Mouse (Mus musculus) monocyte, adult 5-6 weeks (primary cell): ENCODE measurements around the gene Nectin1. TPM values are rescaled to one million over a fixed set of nuclear protein-coding genes. Genes with fewer than 3 reads are reported as not detected.

Experiments
- ATAC-seq: fragments of 153-309, 156-312 bp; replicated peaks from 2 replicates; pipeline ENCODE4 v1.8.0; 2017; ENCODE audit warnings: mild to moderate bottlenecking; ENCODE audit not compliant: low TSS enrichment, insufficient number of reproducible peaks, severe bottlenecking, poor library complexity, low FRiP score
- total RNA-seq: library from RNA; stranded (forward); fragments of 200-1000, 200-491, 200-594 nt; gene quantifications from 3 replicates; pipeline ENCODE4 v1.2.3, GENCODE M21; 2017

The Nectin1 gene
- total RNA-seq, 1 experiment from 2014 or later: 7.2 TPM

DNA sequence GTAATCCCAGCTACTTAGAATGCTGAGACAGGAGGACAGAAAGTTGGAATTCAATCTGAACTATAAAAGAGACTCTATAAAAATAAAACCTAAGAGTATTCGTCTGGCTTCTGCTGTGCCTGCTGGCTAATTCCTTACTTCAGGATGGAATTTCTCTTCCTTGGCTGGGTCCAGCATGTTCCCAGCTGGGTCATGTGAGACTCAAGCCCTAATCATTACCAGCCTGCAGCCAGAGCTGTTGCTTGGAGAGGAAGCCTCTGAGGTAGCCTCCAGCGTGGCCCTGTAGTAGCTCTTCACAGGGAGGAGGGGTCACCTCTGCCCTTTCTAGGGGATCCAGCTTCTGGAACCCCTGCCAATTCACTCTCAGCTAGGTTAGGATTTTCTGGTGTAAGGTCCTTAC is 94.8 kb downstream of the Nectin1 start:
- ATAC-seq: no peak

DNA sequence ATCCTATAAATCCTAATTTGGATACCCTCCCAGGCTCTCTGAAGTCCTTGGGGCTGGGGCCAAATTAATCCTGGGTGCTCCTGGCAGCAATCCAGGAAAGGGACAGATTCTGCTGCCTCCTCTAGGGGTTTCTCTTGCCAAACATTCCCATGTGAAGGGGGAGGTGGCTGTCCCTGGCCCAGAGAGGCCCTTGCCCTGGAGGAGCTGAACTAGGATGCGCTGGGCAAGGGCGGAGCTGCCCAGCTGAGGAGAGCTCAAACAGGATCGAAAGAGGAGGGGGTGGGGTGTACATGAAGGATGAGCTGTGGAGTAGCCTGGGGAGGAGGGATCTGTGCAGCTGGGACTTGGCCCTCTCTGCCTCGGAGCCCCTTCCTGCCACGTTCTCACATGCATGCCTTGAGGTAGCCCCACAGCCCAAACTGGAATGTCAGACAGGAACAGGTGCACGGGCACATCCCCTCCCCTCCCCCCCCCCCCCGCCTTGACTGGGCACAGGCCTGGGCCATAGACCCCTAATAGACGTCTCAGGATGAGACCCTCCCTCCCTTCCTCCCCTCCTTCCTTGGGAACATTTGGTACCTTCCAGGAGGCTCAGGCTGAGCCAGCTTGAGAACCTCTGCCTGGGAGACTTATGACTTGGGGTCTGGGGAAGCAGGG is 99.3 kb downstream of the Nectin1 start:
- ATAC-seq: no peak

DNA sequence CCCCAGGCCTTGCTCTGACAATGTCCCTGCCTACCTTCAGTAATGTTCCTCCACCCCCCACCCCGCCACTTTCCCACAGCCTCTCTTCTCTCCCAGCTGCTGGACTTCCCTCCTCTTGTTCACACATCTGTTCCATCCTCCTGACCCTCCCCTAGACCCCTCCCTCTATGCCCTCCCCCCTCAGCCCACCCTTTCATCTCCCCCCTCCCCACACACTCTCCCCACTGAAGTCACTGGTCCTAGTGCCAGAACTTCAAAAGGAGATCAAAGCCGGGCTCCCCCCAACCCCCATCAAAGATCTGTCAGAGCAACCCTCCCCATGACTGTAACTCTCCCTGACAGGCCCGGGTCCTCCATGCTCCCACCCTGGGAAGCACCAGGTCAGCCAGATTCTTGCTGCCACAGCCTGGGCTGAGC is 99.9 kb downstream of the Nectin1 start:
- no peak for ATAC-seq

DNA sequence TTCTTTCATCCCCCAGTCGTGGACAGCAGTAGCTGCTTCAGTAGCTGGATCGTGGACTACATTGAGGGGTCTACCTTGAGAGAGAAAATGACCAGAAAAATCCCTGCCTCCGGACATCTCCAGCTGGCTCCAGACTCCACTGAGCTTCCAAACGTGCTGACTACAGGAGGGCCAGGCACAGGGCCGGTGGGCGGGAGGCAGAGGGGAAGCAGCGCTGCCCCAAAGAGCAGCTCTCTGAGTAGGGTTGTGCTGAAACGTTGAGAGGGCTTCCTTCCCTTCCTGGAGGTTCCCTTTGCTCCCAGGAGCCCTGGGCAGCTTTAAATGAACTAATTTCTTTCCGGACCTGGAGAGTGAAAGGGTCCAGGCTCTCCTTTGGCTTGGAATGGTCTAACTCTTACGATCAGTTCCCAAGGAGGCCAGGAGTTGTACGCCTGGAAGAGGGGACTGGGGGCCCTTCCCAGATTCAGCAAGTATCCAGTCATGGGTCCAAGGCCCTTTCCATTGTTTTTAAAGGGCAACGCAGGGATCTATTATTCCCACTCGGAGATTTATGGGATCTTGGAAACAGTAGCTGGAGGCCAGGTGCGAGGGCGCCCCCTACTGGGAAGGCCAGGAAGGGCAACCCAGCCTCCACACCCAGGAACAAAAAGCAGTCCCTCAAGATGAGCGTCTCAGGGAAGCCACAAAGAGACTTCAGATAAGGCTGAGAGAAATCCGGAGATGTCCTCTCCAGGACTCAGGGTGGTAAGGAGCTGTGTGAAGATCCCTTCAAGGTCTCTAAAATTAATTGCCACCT is 102.1 kb downstream of the Nectin1 start:
- no peak for ATAC-seq

DNA sequence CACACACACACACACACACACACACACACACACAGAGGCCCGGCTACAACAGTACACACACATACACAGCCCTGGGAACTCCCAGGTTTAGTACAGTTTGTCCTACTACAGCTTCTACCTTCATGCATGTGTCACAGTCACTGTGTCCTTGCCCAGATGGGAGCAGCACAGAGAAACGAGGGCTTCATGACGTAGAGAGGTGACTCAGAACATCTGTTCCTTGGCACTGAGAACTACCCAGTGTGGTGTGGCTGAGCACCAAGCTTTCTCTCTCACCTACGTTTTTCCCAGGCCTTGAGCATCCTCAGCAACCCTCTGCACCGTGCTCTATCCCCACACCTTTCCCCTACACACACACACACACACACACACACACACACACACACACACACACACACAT is 104.1 kb downstream of the Nectin1 start:
- ATAC-seq: no peak

DNA sequence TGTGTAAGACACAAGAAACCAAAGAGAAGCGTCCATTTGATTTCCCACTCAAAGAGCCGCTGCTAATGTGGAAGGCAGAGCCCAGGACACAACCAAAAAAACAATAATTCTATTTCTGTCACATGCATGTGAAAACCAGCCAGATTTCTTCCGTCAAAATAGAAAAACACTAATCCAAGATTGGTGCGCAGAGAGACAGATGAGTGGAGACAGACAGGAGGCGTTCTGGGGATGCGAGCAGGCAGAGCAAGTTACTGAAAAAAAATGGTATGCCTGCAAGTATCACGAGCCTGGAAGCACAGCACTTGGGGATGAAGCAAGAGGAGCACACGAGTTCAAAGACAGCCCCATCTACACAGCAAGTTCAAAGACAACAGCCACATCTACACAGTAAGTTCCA is 106.5 kb downstream of the Nectin1 start:
- ATAC-seq: no peak

DNA sequence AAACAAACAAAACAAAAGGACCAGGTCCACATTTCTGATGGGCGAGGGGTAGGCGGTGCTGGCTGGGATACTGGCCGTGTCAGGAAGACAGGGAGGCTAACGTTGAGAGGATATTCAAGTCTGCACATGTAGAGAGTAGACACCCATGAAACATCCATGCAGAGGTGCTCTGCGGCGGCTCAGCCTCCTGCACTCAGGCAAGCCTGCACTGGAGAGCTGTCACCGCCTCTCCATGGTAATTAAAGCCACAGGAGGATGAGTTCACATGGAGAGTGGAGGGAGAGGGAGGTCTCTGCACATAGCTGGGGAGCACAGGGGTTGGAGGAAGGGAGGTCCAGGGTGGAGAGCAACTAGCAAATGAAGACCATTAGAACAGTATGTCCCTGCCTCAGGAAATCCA is 107.4 kb downstream of the Nectin1 start:
- no peak for ATAC-seq

DNA sequence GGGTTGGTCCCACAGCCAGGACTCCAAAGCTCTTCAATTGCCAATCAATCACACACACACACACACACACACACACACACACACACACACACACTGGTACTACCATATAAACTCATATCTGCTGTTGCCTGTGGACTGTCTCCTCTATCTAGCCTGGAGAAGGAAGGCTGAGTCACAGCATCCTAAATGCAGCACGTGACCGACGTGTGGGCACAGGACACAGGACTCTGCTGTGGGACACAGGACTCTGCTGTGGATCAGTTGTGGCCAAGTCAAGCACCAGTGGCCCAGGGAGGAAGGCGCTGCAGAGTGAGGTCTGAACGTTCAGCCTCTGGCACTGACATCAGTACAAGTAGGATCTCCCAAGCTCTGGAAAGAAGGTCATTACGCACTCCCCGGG is 112.1 kb downstream of the Nectin1 start:
- ATAC-seq: no peak
